Mouse (Mus musculus) kidney, postnatal 25 days (tissue): ENCODE data around the gene Pgap3.
"Not testable (repeated sequence)": the region's sequence is repeated elsewhere in the genome, so short reads cannot be mapped to it uniquely, and the experiment has no call there.

Experiments
- DNase-seq, 2 experiments: peaks; one replicate each; pipeline ENCODE4 v3.0.0; 2021; ENCODE audit warnings: mixed read lengths in 2 of 2

Gene Pgap3

DNA sequence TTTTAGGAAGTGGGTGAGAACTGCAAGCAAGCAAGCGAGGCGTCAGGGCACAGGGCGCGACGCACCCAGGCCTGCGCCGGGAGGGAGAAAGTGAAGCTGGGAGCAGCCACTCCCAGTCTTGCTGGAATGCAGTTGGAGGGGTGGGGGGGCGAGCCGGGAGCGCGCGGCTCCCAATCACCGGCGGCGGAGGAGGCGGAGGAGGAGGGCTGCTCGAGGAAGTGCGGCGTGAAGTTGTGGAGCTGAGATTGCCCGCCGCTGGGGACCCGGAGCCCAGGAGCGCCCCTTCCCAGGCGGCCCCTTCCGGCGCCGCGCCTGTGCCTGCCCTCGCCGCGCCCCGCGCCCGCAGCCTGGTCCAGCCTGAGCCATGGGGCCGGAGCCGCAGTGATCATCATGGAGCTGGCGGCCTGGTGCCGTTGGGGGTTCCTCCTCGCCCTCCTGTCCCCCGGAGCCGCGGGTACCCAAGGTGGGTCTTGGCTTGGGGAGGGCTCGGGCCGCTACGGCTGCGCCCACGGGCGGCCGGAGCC is 12.0 kb upstream of the Pgap3 start, which contains the start of gene Erbb2:
Gene Erbb2 (plus strand): TSS at position 198 of the 524 bp plus-strand sequence.
- peak; percentile 89 to 95 for DNase-seq

DNA sequence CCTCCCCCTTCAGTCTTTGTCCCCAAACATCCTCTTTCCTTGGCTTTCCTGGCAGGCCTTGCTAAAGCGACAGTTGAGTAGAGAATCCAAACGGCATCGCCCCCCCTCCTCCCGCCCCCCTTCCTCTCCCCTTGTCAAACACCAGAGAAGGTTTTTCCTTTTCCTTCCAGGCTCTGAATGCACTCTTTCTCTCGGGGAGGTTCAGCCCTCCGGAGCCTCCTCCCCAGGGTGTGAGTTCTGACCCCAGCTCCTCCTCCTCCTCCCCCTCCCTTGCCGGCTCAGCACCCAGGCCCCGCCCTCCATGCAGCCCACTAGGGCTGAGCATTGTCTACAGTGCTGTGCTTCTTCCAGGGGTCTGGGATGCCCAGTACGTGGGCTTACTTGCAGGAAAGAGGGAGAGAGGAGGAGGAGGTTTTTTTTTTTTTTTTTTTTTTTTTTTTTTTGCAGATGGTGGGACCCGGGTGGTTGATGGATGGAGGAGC is 9.1 kb upstream of the Pgap3 start:
- DNase-seq = peak; percentile 75 to 90

DNA sequence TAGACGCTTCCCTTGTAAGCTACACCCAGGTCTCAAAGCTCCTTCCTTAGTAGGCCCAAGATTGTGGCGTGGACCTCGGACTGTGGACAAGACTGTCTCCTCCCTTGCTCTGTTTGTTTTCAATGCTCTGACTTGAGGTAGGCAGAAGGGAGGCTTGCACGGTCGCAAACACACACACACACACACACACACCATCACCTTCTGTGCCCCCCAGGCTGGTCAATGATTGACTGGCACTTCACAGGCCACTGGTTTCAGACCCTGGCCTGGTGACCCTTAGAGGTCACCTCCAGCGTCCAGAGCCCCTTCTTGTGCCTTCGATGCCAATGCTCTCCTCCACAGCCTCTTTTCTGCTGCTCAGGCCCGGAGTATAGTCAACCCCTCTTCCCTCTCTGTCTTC is 8.6 kb upstream of the Pgap3 start:
- peak; percentile 90 to 95 for DNase-seq

- peak in 1 of 2 experiments; percentile 72 for DNase-seq
Observed at GRCm38 (mm10) chr11:98406621-98407020, 6.3 kb upstream of the Pgap3 start.

DNA sequence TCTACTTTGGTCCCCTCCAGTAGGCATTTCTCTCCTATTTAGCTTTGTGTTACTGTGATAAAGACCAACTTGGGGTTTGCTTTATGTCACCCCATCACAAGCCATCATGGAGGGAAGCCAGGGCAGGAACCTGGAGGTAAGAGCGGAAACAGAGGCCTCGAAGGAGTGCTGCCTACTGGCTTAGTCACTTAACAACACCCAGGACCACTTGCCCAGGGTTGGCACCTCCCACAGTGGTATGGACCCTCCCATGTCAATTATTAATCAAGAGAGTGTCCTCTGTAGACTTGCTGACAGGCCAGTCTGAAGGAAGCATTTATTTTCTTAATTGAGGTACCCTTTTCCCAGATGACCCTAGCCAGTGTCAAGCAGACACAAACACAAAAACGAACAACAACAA is 526 bp upstream of the Pgap3 start:
- peak; percentile 75 to 85 for DNase-seq

DNA sequence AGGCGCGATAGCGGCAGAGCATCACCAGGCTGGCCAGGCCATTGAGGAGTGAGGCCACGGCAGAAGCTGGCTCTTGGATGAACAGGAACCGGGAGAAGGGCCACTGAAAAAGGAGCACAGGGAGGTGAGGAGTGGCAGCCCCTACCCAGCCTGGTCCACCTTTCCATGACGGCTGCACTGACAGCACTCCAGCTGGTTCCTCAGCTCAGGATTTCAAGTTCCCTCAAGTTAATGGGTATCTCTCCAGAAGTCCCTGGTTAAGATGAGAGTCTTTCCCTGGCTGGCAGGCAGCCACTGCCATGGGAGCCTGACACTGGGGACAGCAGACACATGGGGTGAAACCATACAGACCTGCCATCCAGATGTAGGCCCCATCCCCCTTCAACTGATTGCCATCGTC is 2.3 kb downstream of the Pgap3 start:
- DNase-seq = no peak

GRCm38 (mm10) chr11:98395041-98395440 is 5.2 kb downstream of the Pgap3 start:
- peak; percentile 80 to 87 for DNase-seq

DNA sequence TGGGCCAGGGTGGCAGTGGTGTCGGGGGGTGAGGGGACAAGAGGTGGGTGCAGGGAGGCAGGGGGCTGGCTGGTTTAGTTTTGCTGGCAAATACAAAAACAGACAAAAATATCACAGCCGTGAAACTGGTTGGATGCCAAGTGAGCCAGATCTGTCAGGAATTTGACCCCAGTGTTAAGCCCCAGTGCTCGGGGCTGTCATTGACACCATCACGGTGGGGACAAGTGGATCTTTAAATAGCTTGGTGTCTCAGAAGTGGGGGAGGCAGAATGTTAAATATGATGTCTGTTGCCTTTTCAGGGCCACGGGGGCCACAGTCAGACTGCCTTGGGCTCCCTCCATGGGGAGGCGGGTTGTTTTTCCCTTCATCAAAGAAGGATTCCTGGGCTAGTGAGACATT is 6.0 kb downstream of the Pgap3 start:
- DNase-seq = peak; percentile 51 to 55

DNA sequence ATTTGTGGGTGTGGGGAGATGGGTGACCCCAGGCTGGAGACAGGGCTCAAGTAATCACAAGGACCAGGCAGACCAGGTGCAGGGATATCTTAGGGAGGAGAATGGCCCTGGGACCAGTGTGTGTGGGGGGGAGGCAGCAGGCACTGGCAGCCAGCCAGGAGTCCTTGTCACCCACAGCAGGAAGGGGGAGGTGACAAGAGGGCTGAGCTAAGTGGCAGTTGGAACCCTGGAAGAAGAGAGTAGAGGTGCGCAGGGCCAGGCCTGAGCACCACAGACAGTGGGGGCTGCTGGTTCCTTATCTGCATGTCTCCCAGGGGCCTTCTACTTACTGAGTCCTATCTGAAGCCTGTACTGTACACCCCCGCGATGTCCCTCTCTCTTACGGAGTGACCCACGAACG is 7.0 kb downstream of the Pgap3 start:
- DNase-seq = peak; percentile 47 to 58

GRCm38 (mm10) chr11:98392645-98393044 is 7.6 kb downstream of the Pgap3 start:
- no peak for DNase-seq

DNA sequence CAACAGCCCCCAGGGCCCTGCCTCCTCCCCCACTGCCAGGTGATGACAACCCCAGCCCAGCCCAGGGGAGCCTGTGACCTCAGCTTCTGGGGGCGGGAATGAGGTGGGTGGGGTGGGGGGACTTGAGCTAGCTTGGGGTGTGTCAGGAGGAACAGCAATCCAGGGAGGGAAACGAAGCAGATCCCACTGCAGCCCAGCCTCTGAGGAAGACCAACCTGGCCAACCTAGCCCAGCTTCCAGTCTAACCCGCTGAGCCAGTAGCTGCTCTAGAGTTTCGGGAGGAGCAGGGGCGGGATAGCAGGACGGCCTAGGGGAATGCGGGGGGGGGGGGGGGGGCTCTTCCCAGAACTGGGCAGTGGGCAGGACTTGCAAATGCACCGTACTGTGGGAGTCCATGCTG is 8.3 kb downstream of the Pgap3 start:
- no peak for DNase-seq

DNA sequence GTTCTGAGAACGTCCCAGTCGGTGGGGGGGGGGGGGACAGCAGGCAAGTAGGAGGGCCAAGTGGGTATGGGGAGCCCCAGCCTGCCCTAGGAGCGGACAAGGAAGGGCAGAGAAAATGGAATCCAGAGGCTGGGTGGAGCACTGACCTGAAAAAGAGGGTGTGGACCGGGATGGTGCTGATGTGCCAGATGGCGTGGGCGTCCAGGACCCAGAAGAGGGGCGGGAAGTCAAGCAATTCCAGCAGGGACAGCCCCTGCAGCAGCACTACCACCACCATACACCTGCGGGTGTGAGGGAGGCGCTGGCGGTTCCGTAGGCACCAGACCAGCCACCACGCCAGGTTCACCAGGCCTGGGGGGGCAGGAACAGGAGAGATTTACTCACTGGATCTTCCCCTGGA is 10.1 kb downstream of the Pgap3 start:
- DNase-seq = no peak

DNA sequence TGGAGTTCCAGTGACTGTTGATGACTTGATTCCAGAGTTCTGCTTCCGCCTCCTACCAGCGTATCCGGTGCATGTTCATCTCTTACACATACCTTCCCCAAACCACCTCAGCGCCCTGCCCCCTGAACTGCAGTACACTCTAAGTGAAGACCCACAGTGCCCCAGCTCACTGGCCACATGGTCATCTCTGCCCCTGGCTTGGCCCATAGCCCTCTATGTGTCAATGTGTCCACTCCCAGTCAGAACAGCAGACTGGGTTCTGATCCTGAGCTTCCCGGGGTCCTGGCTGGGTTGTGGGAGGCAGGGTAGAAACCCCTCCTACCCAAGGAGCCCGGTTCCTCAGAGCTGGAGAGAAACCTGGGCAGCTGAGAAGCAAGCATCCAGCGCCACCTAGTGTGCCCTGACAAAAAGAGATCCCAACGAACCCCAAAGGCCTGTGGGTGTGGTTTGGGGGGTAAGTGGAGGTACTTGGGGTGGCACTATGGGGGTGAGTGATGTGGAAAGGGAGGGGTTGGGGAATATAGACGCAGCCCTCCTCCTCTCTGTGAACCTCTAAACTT is 11.0 kb downstream of the Pgap3 start:
- peak; percentile 71 to 75 for DNase-seq

DNA sequence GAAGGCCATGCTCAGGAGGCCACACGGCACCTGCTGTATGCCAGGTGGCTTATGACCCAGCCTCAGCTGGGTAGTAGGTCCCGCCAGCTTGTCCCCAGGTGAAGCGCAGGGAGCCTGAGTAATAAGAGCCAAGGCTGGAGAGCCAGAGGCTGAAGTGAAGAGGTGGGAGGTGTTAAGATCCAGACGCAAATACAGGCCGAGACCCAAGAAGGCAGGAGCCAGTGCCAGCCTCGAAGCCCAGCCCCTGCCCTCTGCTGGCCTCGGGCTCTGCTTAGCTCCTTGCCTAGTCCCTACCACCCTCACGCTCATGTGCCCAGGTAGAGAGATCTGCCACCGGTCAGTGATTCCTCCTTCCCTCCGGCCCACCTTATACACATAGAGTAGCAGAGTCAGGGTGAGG is 12.0 kb downstream of the Pgap3 start:
- peak in 1 of 2 experiments; percentile 66 for DNase-seq

DNA sequence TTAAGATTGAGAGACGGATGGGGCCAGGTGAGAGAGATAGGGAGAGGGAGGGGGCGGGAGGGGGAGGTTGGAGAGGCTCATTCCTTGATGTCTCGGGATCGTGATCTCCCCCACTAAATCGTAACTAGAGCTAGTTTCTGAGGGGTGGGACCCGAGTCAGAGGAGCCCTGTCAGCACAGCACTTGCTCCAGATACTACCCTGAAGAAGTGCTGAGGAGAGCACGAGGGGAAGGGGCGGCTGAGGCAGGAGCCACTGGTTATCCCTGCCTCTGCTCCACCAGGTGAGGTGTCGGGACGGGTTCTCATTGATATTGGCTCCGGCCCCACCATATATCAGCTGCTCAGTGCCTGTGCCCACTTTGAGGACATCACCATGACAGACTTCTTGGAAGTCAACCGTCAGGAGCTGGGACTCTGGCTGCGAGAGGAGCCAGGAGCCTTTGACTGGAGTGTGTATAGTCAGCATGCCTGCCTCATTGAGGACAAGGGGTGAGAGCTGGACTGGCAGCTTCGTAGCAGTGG is 13.2 kb downstream of the Pgap3 start:
- no peak for DNase-seq

GRCm38 (mm10) chr11:98386596-98386995 is 13.7 kb downstream of the Pgap3 start:
- DNase-seq = no peak

- DNase-seq = no peak
Observed at GRCm38 (mm10) chr11:98385638-98386585, 14.4 kb downstream of the Pgap3 start, which contains the start of gene Pnmt. TSS of gene Pnmt (plus strand) at chr11:98386450.

- no peak for DNase-seq
Observed at GRCm38 (mm10) chr11:98384721-98385637, 15.3 kb downstream of the Pgap3 start.

DNA sequence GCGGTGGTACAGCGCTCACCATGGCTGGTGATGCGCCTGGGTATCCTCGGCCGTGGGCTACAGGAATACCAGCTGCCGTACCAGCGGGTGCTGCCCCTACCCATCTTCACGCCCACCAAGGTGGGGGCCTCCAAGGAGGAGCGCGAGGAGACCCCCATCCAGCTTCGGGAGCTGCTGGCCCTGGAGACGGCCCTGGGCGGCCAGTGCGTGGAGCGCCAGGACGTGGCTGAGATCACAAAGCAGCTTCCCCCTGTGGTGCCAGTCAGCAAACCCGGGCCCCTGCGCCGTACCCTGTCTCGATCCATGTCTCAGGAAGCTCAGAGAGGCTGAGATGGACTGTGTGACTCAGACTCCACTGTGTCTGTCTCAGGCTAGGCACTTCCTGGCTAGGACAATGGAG is 16.1 kb downstream of the Pgap3 start:
- no peak for DNase-seq

- DNase-seq = no peak
Observed at GRCm38 (mm10) chr11:98383261-98384030, 16.8 kb downstream of the Pgap3 start, which contains the start of gene Tcap. TSS of gene Tcap (plus strand) at chr11:98383811.

DNA sequence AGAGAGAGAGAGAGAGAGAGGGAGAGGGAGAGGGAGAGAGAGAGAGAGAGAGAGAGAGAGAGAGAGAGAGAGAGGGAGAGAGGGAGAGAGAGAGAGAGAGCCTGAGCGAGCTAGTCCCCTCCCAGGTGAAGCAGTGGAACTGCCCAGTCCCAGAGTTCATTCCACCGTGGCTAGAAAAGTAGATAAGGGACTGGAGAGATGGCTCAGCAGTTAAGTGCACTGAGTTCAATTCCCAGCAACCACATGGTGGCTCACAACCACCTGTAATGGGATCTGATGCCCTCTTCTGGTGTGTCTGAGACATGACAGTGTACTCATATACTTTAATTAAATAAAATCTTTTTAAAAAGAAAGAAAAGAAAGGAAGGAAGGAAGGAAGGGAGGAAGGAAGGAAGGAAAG is 17.9 kb downstream of the Pgap3 start:
- not testable (repeated sequence) for DNase-seq
